Mouse (Mus musculus) neural tube, embryonic 12.5 days (tissue): ENCODE measurements around the gene Fam161b. TPM values are rescaled to one million over a fixed set of nuclear protein-coding genes. Genes with fewer than 3 reads are reported as not detected.
A peak's percentile ranks its signal among the peaks of the same experiment; 100 is the strongest.
"Not testable (repeated sequence)": the region's sequence is repeated elsewhere in the genome, so short reads cannot be mapped to it uniquely, and the experiment has no call there.

Experiments used
- ATAC-seq: fragments of 200-750 bp; cut with Nextera tagmentation; 2 replicates; pipeline ENCODE4 v1.8.0; 2017; ENCODE audit warnings: low read depth, mild to moderate bottlenecking, moderate TSS enrichment, moderate library complexity; ENCODE audit not compliant: low FRiP score
- H3K27ac ChIP-seq: fragments of 300-500 bp; sonication (generic); 2 replicates; pipeline ENCODE4 v1.5.1; 2016
- H3K27me3 ChIP-seq: fragments of 300-500 bp; sonication (generic); replicated peaks from 2 replicates; pipeline ENCODE4 v1.6.1; 2016; ENCODE audit warnings: mild to moderate bottlenecking
- H3K36me3 ChIP-seq: fragments of 300-500 bp; sonication (generic); 2 replicates; pipeline ENCODE4 v1.6.1; 2016; ENCODE audit warnings: mild to moderate bottlenecking
- H3K4me1 ChIP-seq: fragments of 300-500 bp; sonication (generic); 2 replicates; pipeline ENCODE4 v1.6.1; 2016
- H3K4me2 ChIP-seq: fragments of 300-500 bp; sonication (generic); replicated peaks from 2 replicates; pipeline ENCODE4 v1.6.1; 2016; ENCODE audit warnings: mild to moderate bottlenecking
- H3K4me3 ChIP-seq: fragments of 300-500 bp; sonication (generic); 2 replicates; pipeline ENCODE4 v1.5.1; 2016
- H3K9ac ChIP-seq: fragments of 300-500 bp; sonication (generic); 2 replicates; pipeline ENCODE4 v1.6.1; 2016; ENCODE audit warnings: mild to moderate bottlenecking
- H3K9me3 ChIP-seq: fragments of 300-500 bp; sonication (generic); 2 replicates; pipeline ENCODE4 v1.6.1; 2016; ENCODE audit warnings: mild to moderate bottlenecking
- WGBS: fragments of 180-500 bp; shearing (Covaris S2); methylation state at CpG from one replicate; pipeline ENCODE4 v1.1.7; 2016; 5-methylcytosine and 5-hydroxymethylcytosine counted together
- polyA plus RNA-seq: library from polyadenylated mRNA; unstranded; fragments of >200 nt; fragmentation: Nextera tagmentation; extraction: Ambion mirVana; gene quantifications from 2 replicates; pipeline ENCODE4 v1.2.1, GENCODE M21; 2016

The Fam161b gene
- polyA plus RNA-seq, 1 experiment from 2014 or later, result 11.5 TPM

DNA sequence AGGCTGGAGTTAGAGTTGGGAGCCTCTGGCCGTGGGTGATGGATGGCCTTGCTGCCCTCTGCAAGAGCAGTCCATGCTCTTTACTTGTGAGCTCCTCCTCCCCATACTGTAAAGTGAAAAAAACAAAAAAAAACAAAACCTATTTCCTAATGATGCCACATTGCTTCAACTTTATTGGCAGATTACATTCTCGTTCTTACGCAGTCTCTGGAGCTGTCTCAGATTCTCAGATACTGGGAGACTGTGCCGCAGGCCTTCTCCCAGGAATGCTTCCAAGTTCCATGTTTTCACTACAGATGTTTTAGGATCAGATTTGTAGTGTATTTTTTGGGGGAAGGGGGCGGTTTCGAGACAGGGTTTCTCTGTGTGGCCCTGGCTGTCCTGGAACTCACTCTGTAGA, 3.5 kb upstream of the Fam161b start:
- WGBS, result 97% methylated on average over 6 of the region's 6 CpGs
- H3K27ac ChIP-seq, result no peak overlapping the region
- no peak overlapping the region for H3K9ac ChIP-seq
- peaks cover 29% of the 10 kb centered on the region for H3K36me3 ChIP-seq
- H3K27me3 ChIP-seq, result no peaks in the 10 kb centered on the region
- H3K4me2 ChIP-seq, result no peak overlapping the region
- H3K9me3 ChIP-seq, result no peaks in the 10 kb centered on the region
- H3K4me1 ChIP-seq, result peaks cover 14% of the 10 kb centered on the region
- no peak overlapping the region for H3K4me3 ChIP-seq
- ATAC-seq, result no peak

DNA sequence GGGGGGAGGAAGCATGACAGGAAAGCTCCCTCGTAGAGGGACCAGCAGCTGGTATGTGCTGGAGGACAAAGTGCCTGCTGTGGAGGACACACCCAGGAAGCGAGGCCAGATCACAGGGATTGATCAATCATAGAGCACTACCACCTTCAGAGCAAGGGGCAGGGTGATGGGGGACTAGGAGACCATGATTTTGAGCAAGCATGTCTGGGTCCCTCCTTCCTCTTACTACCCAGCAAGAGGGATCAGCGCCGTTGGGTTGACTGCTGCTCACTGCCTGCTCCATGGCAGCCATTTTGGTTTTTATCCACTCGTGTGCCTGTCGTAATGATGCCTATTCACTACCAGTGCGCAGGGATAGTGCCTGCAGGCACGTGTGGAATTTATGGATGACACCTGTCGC, 2.7 kb upstream of the Fam161b start:
- WGBS, result 80% methylated on average over 9 of the region's 9 CpGs

DNA sequence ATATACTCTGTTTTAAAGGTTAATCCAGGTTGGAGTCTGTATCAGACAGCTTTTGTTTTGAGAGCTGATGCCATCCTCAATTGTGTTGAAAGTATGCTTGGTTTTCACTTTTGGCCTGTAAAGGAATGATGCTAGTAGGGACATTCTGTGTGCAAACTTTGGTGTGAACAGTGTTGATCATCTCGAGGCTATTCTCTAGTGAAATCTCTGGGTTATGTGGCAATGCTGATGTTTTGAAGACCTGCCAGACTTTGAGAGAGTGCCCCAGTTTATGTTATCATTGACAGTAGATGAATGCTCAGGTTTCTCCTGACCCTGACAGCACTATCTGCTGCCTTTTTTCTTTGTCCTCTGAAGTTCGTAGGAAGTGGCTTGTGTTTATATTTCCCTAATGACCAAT, 1.2 kb upstream of the Fam161b start:
- H3K36me3 ChIP-seq, result peaks cover 6% of the 10 kb centered on the region; the same call in 1 of the 2 replicates
- ATAC-seq, result no peak
- WGBS, result 66% methylated on average over 2 of the region's 2 CpGs
- no peaks in the 10 kb centered on the region for H3K9me3 ChIP-seq
- H3K4me1 ChIP-seq, result peaks cover 14% of the 10 kb centered on the region
- peak overlapping the region; percentile 79 for H3K4me2 ChIP-seq
- H3K9ac ChIP-seq, result no peak overlapping the region
- no peak overlapping the region for H3K27ac ChIP-seq
- no peaks in the 10 kb centered on the region for H3K27me3 ChIP-seq
- no peak overlapping the region for H3K4me3 ChIP-seq

More for the DNA sequence above, 2.7 kb upstream of the Fam161b start:
- peaks cover 20% of the 10 kb centered on the region for H3K36me3 ChIP-seq
- H3K9ac ChIP-seq, result no peak overlapping the region
- no peak overlapping the region for H3K27ac ChIP-seq
- no peak overlapping the region for H3K4me2 ChIP-seq
- no peak for ATAC-seq
- H3K27me3 ChIP-seq, result no peaks in the 10 kb centered on the region
- no peaks in the 10 kb centered on the region for H3K9me3 ChIP-seq
- peaks cover 14% of the 10 kb centered on the region for H3K4me1 ChIP-seq
- H3K4me3 ChIP-seq, result no peak overlapping the region

DNA sequence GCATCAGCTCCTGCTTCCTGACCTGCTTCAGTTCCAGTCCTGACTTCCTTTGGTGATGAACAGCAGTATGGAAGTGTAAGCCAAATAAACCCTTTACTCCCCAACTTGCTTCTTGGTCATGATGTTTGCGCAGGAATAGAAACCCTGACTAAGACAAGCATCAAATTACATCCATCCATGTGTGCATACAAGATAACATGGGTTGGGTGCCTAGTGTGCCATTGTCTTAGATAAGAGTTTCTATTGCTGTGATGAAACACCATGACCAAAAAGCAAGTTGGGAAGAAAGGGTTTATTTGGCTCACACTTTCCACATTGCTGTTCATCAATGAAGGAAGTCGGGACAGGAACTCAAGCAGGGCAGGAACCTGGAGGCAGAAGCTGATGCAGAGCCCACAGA, 2.9 kb downstream of the Fam161b start:
- H3K9ac ChIP-seq, H3K9me3 ChIP-seq, ATAC-seq, H3K4me2 ChIP-seq, H3K4me3 ChIP-seq, H3K27me3 ChIP-seq, H3K27ac ChIP-seq: not testable (repeated sequence)
- Histone ChIP-seq H3K4me1 (peaks cover 14% of the 10 kb centered on the region), H3K36me3 (peaks cover 35% of the 10 kb centered on the region)
- 86% methylated on average over 2 of the region's 2 CpGs for WGBS

DNA sequence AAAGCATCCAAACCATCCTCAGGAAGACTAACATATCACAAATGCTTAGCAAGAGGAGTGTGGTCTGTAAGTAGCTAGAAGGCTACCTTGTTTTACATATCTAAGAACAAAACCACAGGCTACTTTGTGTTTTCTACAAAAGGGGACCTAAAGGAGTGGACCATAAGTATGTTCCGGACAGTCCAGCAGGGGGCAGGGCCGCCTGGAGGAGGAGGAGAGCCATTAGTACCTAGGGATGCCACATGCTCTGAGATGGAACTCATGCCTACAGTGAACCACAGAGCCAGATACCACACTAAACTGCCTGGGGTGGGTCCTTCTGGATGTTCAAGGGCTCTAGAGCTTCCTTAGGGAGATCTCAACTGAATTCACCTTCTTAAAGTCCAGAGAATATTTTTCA, 14.4 kb downstream of the Fam161b start:
- H3K4me2 ChIP-seq, result no peak overlapping the region
- no peaks in the 10 kb centered on the region for H3K9me3 ChIP-seq
- no peak overlapping the region for H3K9ac ChIP-seq
- peaks cover 53% of the 10 kb centered on the region for H3K36me3 ChIP-seq
- no peak overlapping the region for H3K4me3 ChIP-seq
- ATAC-seq, result no peak
- 32% methylated on average over 2 of the region's 2 CpGs for WGBS
- H3K27ac ChIP-seq, result no peak overlapping the region
- H3K27me3 ChIP-seq, result no peaks in the 10 kb centered on the region
- H3K4me1 ChIP-seq, result no peaks in the 10 kb centered on the region; the same call in 1 of the 2 replicates

DNA sequence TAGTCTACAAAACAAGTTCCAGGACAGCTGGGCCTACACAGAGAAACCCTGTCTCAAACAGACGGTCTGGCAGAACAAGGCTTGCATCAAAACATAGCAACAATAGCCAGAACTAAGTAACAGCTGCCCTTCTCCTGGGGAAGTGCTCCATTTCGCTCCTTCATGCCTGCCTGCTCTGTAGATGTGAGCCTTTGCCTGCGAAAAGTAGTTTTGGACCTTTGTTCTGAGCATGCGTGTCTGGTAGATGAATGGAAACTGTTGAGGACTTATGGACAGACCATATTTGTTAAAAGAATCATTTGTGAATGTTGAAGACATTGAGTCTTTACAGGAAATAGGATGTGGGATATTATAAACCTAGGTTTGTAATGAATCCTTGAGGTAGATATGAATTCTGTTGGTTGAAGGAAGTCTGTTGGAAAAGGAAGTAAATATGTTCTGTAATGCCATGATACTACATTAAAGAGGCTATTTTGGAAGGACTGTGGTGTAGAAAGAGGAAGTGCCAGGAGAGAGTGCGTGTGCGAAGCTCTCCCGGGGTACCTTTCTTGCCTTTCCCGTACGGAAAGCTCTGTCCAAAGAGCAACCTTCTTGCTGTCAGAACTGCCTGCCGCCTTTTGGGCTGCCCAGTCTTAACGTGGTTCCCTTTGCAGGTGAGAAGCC, 24.5 kb downstream of the Fam161b start:
- Histone ChIP-seq H3K4me2 (no peak overlapping the region), H3K9me3 (no peaks in the 10 kb centered on the region), H3K9ac (no peak overlapping the region), H3K4me3 (no peak overlapping the region), H3K4me1 (no peaks in the 10 kb centered on the region), H3K27me3 (no peaks in the 10 kb centered on the region), H3K36me3 (peaks cover 81% of the 10 kb centered on the region), H3K27ac (no peak overlapping the region)
- WGBS, result 95% methylated on average over 11 of the region's 11 CpGs
- ATAC-seq, result no peak

DNA sequence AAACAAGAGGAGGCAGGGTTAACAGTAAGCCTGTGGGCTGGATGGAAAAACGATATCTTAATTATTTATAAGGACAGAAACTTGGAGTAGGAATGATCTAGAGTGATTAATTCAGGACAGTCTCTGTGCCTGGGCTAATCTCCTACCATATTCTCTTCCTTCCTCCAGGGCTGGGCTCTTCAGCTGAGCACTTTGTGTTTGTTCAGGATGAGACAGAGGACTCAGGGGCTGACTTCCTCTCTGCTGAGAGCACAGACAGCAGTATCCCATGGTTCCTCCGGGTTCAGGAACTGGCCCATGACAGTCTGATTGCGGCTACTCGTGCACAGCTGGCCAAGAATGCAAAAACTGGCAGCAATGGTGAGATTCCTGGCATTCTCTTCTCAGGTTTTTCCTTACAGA, 34.5 kb downstream of the Fam161b start:
- no peak overlapping the region for H3K4me2 ChIP-seq
- no peaks in the 10 kb centered on the region for H3K4me1 ChIP-seq
- H3K36me3 ChIP-seq, result peaks cover 59% of the 10 kb centered on the region
- no peak overlapping the region for H3K4me3 ChIP-seq
- no peaks in the 10 kb centered on the region for H3K27me3 ChIP-seq
- no peak overlapping the region for H3K27ac ChIP-seq
- no peaks in the 10 kb centered on the region for H3K9me3 ChIP-seq
- ATAC-seq, result no peak
- H3K9ac ChIP-seq, result no peak overlapping the region
- 88% methylated on average over 4 of the region's 4 CpGs for WGBS

DNA sequence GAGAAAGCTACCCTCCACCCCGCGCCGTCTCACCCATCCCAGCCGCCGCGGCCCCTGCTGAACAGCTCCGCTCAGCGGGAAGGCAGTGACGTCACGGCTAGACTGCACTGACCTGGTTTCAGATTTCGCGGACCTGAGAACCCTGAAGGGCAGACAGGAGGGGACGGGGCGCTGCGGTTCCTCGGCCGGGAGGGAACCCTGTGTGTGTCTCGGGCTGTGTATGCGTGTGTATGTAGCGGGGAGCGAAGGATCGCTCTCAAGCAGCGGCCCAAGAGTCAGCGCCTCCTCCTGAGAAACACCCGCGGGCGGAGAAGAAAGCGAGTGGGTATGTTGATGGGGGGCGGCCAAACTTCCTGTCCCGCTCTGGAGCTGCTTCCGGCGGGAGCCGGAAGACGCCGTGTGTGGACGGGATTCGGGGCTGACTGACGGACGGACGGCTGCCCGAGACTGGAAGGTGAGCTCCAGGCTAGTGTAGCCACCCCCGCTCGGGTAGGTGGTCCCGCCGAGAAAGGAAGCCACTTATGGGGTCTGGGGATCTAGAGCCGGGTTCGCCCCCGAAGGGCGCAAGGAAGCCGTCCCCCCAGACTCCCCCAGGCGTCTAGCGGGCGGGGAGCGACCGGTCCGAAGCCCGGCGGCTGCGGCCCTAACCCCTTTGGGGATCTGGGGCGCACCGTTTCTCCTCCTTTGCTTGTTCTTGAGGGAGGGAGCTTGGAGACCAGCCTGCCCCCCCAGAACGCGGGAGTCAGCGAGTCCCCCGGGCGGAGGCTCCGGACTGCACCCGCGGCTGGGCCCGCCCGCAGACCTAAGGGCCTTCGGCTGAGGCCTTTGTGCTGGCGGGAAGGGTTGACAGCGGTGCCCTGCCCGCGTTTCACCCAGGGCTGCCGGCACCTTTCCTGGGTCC, 44.7 kb downstream of the Fam161b start, which contains the start of gene Zfp410:
Gene Zfp410, plus strand, starts transcription at position 132 of the 901 bp plus-strand sequence.
- under 1% methylated on average over 77 of the region's 77 CpGs for WGBS
- H3K4me3 ChIP-seq, result peak within 1 kb of the TSS; percentile 99
- ATAC-seq, result peak; percentile 94

DNA sequence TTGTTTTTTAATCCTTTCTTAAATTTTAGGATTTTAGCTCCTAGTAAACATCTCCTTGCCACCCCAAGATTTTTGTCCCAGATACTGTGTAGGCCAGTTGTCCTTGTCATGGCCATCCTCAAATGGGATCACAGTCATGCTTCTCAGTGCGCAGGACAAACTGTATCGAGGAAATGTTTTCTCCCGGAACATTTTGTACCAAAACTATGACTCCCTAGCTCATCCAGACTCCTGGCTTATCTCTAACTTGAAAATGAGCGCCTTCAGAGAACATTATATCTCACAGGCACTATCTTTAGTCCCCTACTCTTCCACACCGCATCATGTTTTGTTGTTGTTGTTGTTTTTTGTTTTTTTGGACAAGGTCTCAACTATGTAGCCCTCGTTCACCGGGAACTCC, 45.6 kb downstream of the Fam161b start:
- H3K4me1 ChIP-seq, result peaks cover 14% of the 10 kb centered on the region
- H3K27ac ChIP-seq, result no peak overlapping the region
- no peaks in the 10 kb centered on the region for H3K27me3 ChIP-seq
- H3K4me2 ChIP-seq, result peak overlapping the region; percentile 92
- H3K9ac ChIP-seq, result peak overlapping the region; percentile 96
- H3K4me3 ChIP-seq, result peak overlapping the region; percentile 99
- H3K36me3 ChIP-seq, result no peaks in the 10 kb centered on the region
- ATAC-seq, result no peak
- 51% methylated on average over 7 of the region's 7 CpGs for WGBS
- H3K9me3 ChIP-seq, result no peaks in the 10 kb centered on the region

More for the DNA sequence above, 44.7 kb downstream of the Fam161b start, which contains the start of gene Zfp410:
- Histone ChIP-seq H3K9ac (peak within 1 kb of the TSS; percentile 96), H3K27ac (peak within 1 kb of the TSS; percentile 57), H3K9me3 (no peaks in the 10 kb centered on the region), H3K36me3 (no peaks in the 10 kb centered on the region), H3K27me3 (no peaks in the 10 kb centered on the region), H3K4me2 (peak within 1 kb of the TSS; percentile 92), H3K4me1 (peaks cover 14% of the 10 kb centered on the region)

DNA sequence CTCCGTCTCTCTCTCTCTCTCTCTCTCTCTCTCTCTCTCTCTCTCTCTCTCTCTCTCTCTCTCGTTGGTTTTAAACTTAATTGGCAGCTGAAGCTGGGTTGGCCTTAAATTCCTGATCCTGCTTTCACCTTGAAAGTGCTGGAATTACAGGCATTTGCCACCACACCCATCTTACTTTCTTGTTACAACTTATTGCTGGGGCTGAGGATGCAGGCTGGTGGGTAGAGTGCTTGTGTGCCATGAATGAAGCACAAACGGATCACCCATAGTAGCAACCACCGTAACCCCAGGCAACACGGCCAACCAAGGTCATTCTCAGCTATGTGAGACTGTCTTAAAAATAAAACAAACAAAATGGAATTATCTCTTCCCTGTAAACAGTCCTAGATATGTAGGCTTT, 50.3 kb downstream of the Fam161b start:
- no peak overlapping the region for H3K9ac ChIP-seq
- H3K27ac ChIP-seq, result no peak overlapping the region
- H3K4me1 ChIP-seq, result peaks cover 3% of the 10 kb centered on the region; the same call in 1 of the 2 replicates
- no peak overlapping the region for H3K4me3 ChIP-seq
- H3K9me3 ChIP-seq, result no peaks in the 10 kb centered on the region
- H3K36me3 ChIP-seq, result peaks cover 3% of the 10 kb centered on the region; the same call in 1 of the 2 replicates
- WGBS, result 67% methylated on average over 5 of the region's 5 CpGs
- no peaks in the 10 kb centered on the region for H3K27me3 ChIP-seq
- no peak overlapping the region for H3K4me2 ChIP-seq
- ATAC-seq, result no peak

DNA sequence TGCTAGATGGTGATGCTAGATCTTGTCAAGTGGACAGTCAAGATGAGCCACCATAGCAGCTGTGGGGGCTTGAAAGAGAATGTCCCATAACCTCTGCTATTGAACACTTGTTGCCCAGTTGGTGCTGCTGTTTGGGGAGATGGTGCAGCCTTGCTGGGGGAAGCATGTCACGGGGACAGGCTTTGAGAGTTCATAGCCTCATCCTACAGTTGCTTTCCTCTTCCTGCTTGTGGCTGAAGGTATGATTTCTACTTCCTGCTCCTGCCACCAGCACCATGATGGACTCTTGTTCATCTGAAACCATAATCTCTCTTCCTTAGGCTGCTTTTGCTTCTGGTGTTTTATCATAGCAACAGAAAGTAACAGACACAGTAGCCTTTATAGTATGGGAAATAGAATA, 57.1 kb downstream of the Fam161b start:
- H3K4me3 ChIP-seq, result no peak overlapping the region
- WGBS, result 85% methylated on average over 1 of the region's 1 CpGs
- no peak for ATAC-seq
- H3K4me1 ChIP-seq, result no peaks in the 10 kb centered on the region
- H3K4me2 ChIP-seq, result no peak overlapping the region
- H3K27ac ChIP-seq, result no peak overlapping the region
- no peak overlapping the region for H3K9ac ChIP-seq
- peaks cover 17% of the 10 kb centered on the region for H3K36me3 ChIP-seq
- no peaks in the 10 kb centered on the region for H3K27me3 ChIP-seq
- H3K9me3 ChIP-seq, result no peaks in the 10 kb centered on the region

DNA sequence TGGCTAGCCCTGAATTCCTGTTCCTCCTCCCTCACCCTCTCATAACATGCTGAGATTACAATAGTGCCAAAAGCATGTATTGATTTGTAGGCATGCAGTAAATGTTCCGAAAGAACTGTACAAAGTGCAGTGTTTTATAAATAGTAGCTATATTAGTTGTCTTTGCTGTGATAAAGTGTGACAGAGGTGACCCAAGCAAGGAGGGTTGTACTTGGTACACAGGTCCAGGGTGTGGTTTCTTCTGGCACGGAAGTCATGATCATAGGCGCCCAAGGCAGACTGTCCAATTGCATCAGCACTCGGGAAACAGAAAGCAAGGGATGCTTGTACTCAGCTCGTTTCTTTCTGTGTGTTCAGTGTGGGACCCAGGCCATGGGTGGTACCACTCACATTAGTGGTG, 57.5 kb downstream of the Fam161b start:
- H3K4me2 ChIP-seq, result no peak overlapping the region
- no peak overlapping the region for H3K27ac ChIP-seq
- H3K27me3 ChIP-seq, result no peaks in the 10 kb centered on the region
- ATAC-seq, result no peak
- H3K9ac ChIP-seq, result no peak overlapping the region
- WGBS, result 89% methylated on average over 5 of the region's 5 CpGs
- H3K4me3 ChIP-seq, result no peak overlapping the region
- H3K4me1 ChIP-seq, result no peaks in the 10 kb centered on the region
- peaks cover 17% of the 10 kb centered on the region for H3K36me3 ChIP-seq
- no peaks in the 10 kb centered on the region for H3K9me3 ChIP-seq
